Mouse (Mus musculus) retina, embryonic 14.5 days (tissue): Measurements from ENCODE around the gene Gbp9.
"Not testable (repeated sequence)": the region's sequence is repeated elsewhere in the genome, so short reads cannot be mapped to it uniquely, and the experiment has no call there.

ENCODE experiments used
- DNase-seq: peaks from one replicate; pipeline ENCODE4 v3.0.0-alpha.2; 2015; ENCODE audit warnings: low spot score

Gbp9 gene

DNA sequence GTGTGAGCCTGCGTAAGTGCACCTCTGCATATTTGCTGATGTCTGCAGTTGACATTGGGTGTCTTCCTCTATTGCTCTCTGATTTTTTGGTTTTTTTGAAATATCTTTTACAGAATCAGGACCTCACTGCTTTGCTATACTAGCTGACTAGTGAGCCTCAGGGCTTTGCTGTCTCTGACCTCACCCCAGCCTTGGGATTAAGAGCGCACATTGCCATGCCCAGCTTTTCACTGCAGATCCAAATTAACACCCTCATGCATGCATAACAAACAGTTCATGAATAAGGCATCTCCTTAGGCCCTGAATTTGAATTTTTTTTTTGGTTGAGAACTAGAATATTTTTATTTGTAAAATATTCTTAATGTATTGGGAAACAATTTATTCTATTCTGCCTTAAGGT, 84.1 kb downstream of the Gbp9 start:
- DNase-seq: no peak

DNA sequence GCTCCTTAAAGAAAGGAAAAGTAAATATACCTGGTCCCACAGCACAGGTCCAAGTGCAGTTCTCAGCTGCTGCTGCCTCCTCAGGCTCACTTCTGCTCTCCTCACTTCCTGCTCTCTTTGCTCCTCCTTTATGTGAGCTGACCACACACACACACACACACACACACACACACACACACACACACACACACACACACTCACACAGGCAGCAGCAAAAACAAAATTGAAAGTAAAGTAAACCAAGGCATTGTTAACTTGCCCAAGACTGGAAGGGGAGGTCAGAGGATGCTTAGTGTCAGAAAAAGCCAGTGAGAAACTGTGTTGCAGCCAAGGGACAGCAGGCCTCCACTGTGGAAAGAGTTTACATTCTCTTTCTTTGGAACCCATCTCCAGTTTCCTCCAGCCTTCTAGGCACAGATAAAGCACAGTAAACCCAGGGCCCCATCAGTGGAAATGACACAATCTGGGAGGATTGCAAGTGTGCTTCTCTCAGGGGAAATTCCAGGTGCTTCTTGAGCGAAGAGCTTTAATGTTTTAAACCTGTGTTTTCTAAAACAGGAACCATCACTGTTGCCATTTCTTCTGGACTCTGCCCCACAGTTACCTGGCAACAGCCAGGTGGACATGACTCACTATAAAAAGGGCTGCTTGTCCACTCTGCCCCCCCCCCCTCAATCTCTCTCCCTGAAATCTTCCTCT, 85.7 kb downstream of the Gbp9 start:
- DNase-seq: not testable (repeated sequence)

DNA sequence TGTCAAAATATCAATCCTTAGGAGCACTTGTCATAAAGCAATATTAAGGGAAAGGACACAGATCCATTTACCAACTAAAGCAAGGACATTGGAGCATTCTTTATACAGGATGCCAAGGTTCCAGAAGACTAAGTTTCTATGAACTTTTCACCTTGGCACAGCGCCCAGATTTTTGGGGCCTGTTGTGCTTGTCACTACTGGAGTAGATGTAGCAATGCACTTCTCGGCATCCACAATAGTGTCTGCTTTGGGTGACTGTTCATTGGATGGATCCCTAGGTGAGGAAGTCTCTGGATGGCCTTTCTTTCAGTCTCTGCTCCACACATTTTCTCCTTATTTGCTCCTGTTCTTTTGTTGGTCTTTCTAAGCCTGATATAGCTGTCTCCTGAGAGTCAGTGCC, 107.0 kb downstream of the Gbp9 start:
- no peak for DNase-seq
